Mouse (Mus musculus) liver, postnatal 0 days (tissue): ENCODE measurements at regions not wholly inside any gene's neighbourhood (a gene's known extent, or its start where the extent isn't known, plus 50 kb on each side); places are given as distances from the start of the nearest gene placed in this dataset.

Experiments
- CTCF ChIP-seq: sonication (generic); IDR thresholded peaks from 2 replicates; pipeline ENCODE4 v1.5.1; 2016; ENCODE audit warnings: antibody characterized with exemption, low read depth
- EP300 ChIP-seq: IDR thresholded peaks from 2 replicates; pipeline ENCODE4 v1.6.1; 2016; ENCODE audit warnings: antibody characterized with exemption, low read depth, mild to moderate bottlenecking

GRCm38 (mm10) chr12:92302951-92303591 is 454.1 kb upstream of the Sel1l start:
- peak; percentile 59 for TF ChIP-seq CTCF
- TF ChIP-seq EP300: no peak
